Mouse (Mus musculus) kidney, embryonic 16.5 days (tissue): ENCODE results near the gene Chst15. TPM values are rescaled to one million over a fixed set of nuclear protein-coding genes. Genes with fewer than 3 reads are reported as not detected.

Experiments used
- ATAC-seq: fragments of 200-750 bp; cut with Nextera tagmentation; 2 replicates; pipeline ENCODE4 v1.8.0; 2017; ENCODE audit warnings: moderate TSS enrichment; ENCODE audit not compliant: low FRiP score, low TSS enrichment
- H3K27ac ChIP-seq: fragments of 300-500 bp; sonication (generic); 2 replicates; pipeline ENCODE4 v1.5.1; 2014; ENCODE audit warnings: low read length
- H3K27me3 ChIP-seq: fragments of 300-500 bp; sonication (generic); 2 replicates; pipeline ENCODE4 v1.6.1; 2014; ENCODE audit warnings: low read length, control low read depth, mixed read lengths; ENCODE audit not compliant: insufficient read depth
- H3K36me3 ChIP-seq: fragments of 300-500 bp; sonication (generic); 2 replicates; pipeline ENCODE4 v1.6.1; 2014; ENCODE audit warnings: low read length, control low read depth, mixed read lengths; ENCODE audit not compliant: insufficient read depth
- H3K4me1 ChIP-seq: fragments of 300-500 bp; sonication (generic); 2 replicates; pipeline ENCODE4 v1.6.1; 2014; ENCODE audit warnings: low read length, control low read depth, mixed read lengths; ENCODE audit not compliant: insufficient read depth
- H3K4me2 ChIP-seq: fragments of 300-500 bp; sonication (generic); replicated peaks from 2 replicates; pipeline ENCODE4 v1.6.1; 2014; ENCODE audit warnings: low read depth, low read length
- H3K4me3 ChIP-seq: fragments of 300-500 bp; sonication (generic); 2 replicates; pipeline ENCODE4 v1.5.1; 2014; ENCODE audit warnings: mild to moderate bottlenecking, low read length
- H3K9ac ChIP-seq: fragments of 300-500 bp; sonication (generic); replicated peaks from 2 replicates; pipeline ENCODE4 v1.6.1; 2014; ENCODE audit warnings: low read length
- H3K9me3 ChIP-seq: fragments of 300-500 bp; sonication (generic); 2 replicates; pipeline ENCODE4 v1.6.1; 2016; ENCODE audit warnings: low read length, control low read depth
- WGBS: fragments of 180-500 bp; shearing (Covaris S2); extraction: QIAGEN DNeasy Blood & Tissue Kit; methylation state at CpG from one replicate; pipeline ENCODE4 v1.1.7; 2014; 5-methylcytosine and 5-hydroxymethylcytosine counted together
- polyA plus RNA-seq: library from polyadenylated mRNA; unstranded; fragments of >200 nt; fragmentation: Nextera tagmentation; extraction: Ambion mirVana; gene quantifications from 2 replicates; pipeline ENCODE4 v1.2.1, GENCODE M21; 2015

The Chst15 gene
- polyA plus RNA-seq, 1 experiment from 2014 or later, result 19.7 TPM

GRCm38 (mm10) chr7:132304424-132305085 lies 12.5 kb downstream of the Chst15 start:
- H3K27me3 ChIP-seq, result no peaks in the 10 kb centered on the region
- ATAC-seq, result no peak
- no peak overlapping the region for H3K9ac ChIP-seq
- H3K9me3 ChIP-seq, result no peaks in the 10 kb centered on the region
- no peak overlapping the region for H3K4me2 ChIP-seq
- no peak overlapping the region for H3K27ac ChIP-seq
- no peaks in the 10 kb centered on the region for H3K36me3 ChIP-seq
- H3K4me3 ChIP-seq, result no peak overlapping the region
- WGBS, result 75% methylated on average over 8 of the region's 8 CpGs
- H3K4me1 ChIP-seq, result peaks cover 63% of the 10 kb centered on the region

DNA sequence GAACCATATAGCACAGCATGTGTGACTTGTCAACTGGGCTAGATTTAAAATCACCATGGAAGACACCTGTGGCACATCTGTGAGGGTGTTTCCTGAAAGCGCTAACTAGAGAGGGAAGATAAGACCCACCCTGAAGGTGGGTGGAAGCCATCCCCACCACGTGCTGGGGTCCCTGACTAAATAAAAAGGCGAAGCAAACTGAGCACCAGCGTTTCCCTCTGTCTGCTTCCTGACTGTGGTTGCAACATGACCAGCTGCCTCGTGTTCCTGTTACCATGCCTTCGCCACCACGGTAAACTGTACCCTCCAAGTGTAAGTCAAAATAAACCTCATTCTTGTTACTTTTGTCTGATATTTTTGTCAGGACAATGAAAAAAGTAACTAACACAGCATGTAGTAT lies 13.0 kb downstream of the Chst15 start:
- peaks cover 63% of the 10 kb centered on the region for H3K4me1 ChIP-seq
- no peak overlapping the region for H3K27ac ChIP-seq
- no peak overlapping the region for H3K4me2 ChIP-seq
- H3K27me3 ChIP-seq, result no peaks in the 10 kb centered on the region
- ATAC-seq, result no peak
- H3K9ac ChIP-seq, result no peak overlapping the region
- WGBS, result 75% methylated on average over 7 of the region's 7 CpGs
- H3K9me3 ChIP-seq, result no peaks in the 10 kb centered on the region
- no peak overlapping the region for H3K4me3 ChIP-seq
- H3K36me3 ChIP-seq, result no peaks in the 10 kb centered on the region

DNA sequence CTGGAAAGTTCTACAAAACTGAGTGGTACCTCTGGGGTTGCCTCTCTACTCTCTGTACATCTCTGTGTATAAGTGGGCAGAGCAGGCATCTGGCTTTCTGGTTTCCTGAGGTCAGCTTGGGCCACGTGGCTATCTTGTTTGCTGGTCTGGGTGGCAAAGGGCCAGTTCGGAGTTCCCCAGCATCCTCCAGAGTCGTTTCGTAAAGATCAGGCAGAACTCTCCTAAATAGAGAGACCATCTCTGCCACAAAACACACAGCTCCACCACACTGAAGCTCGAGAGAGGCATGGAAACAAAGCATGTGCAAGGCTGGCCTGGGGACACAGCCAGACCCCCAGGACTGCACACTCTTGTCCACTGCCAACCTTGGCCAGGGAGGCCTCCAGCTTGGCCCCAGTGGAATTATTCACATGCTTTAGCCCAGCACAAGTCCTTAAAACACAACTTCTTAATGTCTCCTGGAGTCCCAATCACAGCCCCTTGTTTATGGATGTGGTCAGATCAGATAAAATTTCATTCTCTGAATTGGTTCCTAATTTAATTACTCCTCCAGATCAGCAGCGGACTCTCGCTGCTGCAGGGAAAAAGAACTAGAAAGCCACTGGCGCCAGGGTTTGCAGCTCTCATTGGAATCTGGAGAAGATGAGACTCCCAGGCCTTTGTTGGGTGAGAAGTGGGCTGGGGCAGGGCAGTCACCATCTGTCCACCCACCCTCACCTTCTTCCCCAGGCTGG lies 14.4 kb downstream of the Chst15 start:
- no peak overlapping the region for H3K4me3 ChIP-seq
- 0 out of 2 replicates have a peak overlapping the region, but pooled peaks have one; percentile 19 for H3K9ac ChIP-seq
- peaks cover 60% of the 10 kb centered on the region for H3K4me1 ChIP-seq
- no peak for ATAC-seq
- 0 out of 2 replicates have a peak overlapping the region, but pooled peaks have one; percentile 21 for H3K27ac ChIP-seq
- 62% methylated on average over 8 of the region's 8 CpGs for whole genome bisulfite sequencing
- no peaks in the 10 kb centered on the region for H3K9me3 ChIP-seq
- H3K36me3 ChIP-seq, result no peaks in the 10 kb centered on the region
- no peaks in the 10 kb centered on the region for H3K27me3 ChIP-seq
- no peak overlapping the region for H3K4me2 ChIP-seq

GRCm38 (mm10) chr7:132299661-132300210 lies 17.3 kb downstream of the Chst15 start:
- Histone ChIP-seq H3K9me3 (no peaks in the 10 kb centered on the region), H3K9ac (no peak overlapping the region), H3K4me1 (peaks cover 55% of the 10 kb centered on the region), H3K4me3 (no peak overlapping the region), H3K4me2 (no peak overlapping the region), H3K27me3 (no peaks in the 10 kb centered on the region), H3K36me3 (no peaks in the 10 kb centered on the region), H3K27ac (no peak overlapping the region)
- WGBS, result 24% methylated on average over 5 of the region's 5 CpGs
- no peak for ATAC-seq

- ATAC-seq, result peak; percentile 69
- H3K27ac ChIP-seq, result peak overlapping the region; percentile 45; the same call in 1 of the 2 replicates
- WGBS, result 26% methylated on average over 7 of the region's 7 CpGs
These were observed 18.5 kb downstream of the Chst15 start for GRCm38 (mm10) chr7:132298412-132298990.

GRCm38 (mm10) chr7:132296661-132297443 lies 20.2 kb downstream of the Chst15 start:
- Histone ChIP-seq H3K27me3 (no peaks in the 10 kb centered on the region), H3K9me3 (no peaks in the 10 kb centered on the region), H3K36me3 (no peaks in the 10 kb centered on the region), H3K9ac (no peak overlapping the region), H3K27ac (no peak overlapping the region), H3K4me3 (no peak overlapping the region), H3K4me2 (no peak overlapping the region), H3K4me1 (peaks cover 36% of the 10 kb centered on the region)
- ATAC-seq, result no peak
- WGBS, result 60% methylated on average over 4 of the region's 4 CpGs

More at GRCm38 (mm10) chr7:132298412-132298990, 18.5 kb downstream of the Chst15 start:
- H3K9me3 ChIP-seq, result no peaks in the 10 kb centered on the region
- H3K9ac ChIP-seq, result no peak overlapping the region
- no peak overlapping the region for H3K4me2 ChIP-seq
- H3K36me3 ChIP-seq, result no peaks in the 10 kb centered on the region
- H3K4me1 ChIP-seq, result peaks cover 50% of the 10 kb centered on the region
- no peaks in the 10 kb centered on the region for H3K27me3 ChIP-seq
- no peak overlapping the region for H3K4me3 ChIP-seq

DNA sequence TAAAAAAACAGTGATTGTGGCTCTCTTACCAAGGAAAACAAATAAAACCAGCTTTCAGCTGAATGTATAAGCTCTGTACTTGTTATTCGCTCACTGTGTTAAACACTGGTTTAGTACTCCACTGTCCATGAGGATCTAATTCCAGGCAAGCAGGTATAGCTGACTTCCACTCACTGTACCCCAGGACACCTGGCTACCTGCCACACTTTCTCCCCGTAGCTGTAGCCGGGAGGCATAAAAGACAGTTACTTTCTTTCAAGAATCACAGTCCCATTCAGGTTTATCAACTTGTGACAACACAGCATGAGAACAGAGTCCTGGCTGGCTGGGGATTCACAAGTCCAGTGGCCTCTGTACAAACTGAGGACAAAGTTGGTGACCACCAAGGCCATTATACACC lies 20.9 kb downstream of the Chst15 start:
- 81% methylated on average over 3 of the region's 3 CpGs for WGBS
- no peak overlapping the region for H3K4me2 ChIP-seq
- no peak overlapping the region for H3K9ac ChIP-seq
- peaks cover 33% of the 10 kb centered on the region for H3K4me1 ChIP-seq
- H3K27me3 ChIP-seq, result no peaks in the 10 kb centered on the region
- H3K36me3 ChIP-seq, result no peaks in the 10 kb centered on the region
- H3K27ac ChIP-seq, result no peak overlapping the region
- no peaks in the 10 kb centered on the region for H3K9me3 ChIP-seq
- no peak overlapping the region for H3K4me3 ChIP-seq
- no peak for ATAC-seq

GRCm38 (mm10) chr7:132287340-132287664 lies 29.7 kb downstream of the Chst15 start:
- H3K9ac ChIP-seq, result no peak overlapping the region
- H3K27me3 ChIP-seq, result no peaks in the 10 kb centered on the region
- H3K4me1 ChIP-seq, result peaks cover 76% of the 10 kb centered on the region
- ATAC-seq, result no peak; the same call in 1 of the 2 replicates
- 74% methylated on average over 3 of the region's 3 CpGs for WGBS
- H3K4me3 ChIP-seq, result no peak overlapping the region
- H3K9me3 ChIP-seq, result no peaks in the 10 kb centered on the region
- H3K27ac ChIP-seq, result peak overlapping the region; percentile 77
- no peaks in the 10 kb centered on the region for H3K36me3 ChIP-seq
- H3K4me2 ChIP-seq, result no peak overlapping the region

DNA sequence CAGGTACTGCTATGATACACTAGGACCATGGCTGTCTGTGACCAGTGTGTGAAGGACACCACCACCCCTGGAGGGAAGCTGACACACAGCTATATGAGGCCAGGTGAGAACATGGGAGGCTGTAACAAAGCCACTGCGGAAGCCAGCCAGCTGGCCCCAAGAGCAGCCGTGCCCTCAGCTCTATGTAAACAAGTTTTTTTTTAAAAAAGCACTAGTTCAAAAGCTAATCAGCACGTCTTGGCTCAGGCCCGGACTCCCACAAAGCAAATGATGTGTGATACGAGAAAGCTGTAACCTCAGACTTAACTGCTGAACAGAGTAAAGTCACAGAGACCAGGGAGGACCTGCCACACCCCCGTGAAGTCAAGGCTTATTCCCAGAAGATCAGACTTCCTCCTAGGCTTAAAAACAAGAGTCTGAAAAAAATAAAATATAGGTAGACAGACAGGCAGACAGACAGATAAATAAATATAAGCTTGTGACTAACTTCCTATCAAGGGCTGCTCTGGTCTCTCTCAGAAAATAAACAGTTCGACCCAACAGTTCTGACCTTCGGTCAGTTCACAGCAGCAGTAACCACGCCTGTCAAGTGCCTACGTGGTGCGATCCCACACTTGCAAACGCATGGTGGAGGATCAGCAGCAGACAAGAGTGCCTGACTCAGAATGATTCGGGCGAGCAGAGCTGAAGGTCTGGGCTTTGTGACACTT lies 30.2 kb downstream of the Chst15 start:
- Histone ChIP-seq H3K4me2 (no peak overlapping the region), H3K4me1 (peaks cover 77% of the 10 kb centered on the region), H3K27me3 (no peaks in the 10 kb centered on the region), H3K4me3 (no peak overlapping the region), H3K36me3 (no peaks in the 10 kb centered on the region), H3K9ac (no peak overlapping the region; the same call in 1 of the 2 replicates), H3K9me3 (no peaks in the 10 kb centered on the region), H3K27ac (peak overlapping the region; percentile 77)
- peak; percentile 83 for ATAC-seq
- WGBS, result 8% methylated on average over 14 of the region's 14 CpGs
